Mouse (Mus musculus): ENCODE measurements around the gene Gm9913.

DNA sequence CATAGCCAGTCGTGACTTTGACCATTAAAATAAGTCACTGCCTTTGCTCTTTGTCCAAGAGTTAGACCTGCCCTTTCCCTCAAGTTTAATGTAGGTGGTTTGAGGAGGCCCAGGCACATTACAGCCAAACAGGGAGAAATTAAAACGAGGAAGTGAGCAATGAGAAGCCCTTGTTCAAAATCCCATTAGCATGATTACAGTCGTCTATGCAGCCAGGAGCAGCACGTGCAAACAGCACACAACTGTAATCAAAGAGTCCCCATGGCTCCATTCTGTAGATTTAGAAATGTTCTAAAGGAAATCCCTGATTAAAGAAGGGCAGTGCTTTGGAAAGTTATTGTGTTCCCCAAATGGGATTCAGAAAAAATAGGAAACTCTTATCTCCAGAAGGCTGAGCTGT lies 26.2 kb upstream of the Gm9913 start:
- no peak for TF ChIP-seq GATA1 (IDR thresholded peaks at IDR 0.05; ENCODE audit: low read length)
- TF ChIP-seq TAL1 (IDR thresholded peaks at IDR 0.05; ENCODE audit: low read length), result no peak
